Mouse (Mus musculus): ENCODE measurements around the gene Spata2. TPM values are rescaled to one million over a fixed set of nuclear protein-coding genes. Genes with fewer than 3 reads are reported as not detected.

Spata2 gene
- total and polyA plus RNA-seq, 3 experiments, result 15.4 to 15.6 (median 15.5) TPM

- 90% methylated on average over 3 of the region's 3 CpGs for WGBS
- TF ChIP-seq EP300 (IDR thresholded peaks at IDR 0.05; ENCODE audit: insufficient read depth, low read depth, low read length) (no peak), CTCF (IDR thresholded peaks at IDR 0.05) (no peak), POLR2A (IDR thresholded peaks at IDR 0.05; ENCODE audit: insufficient read depth, low read depth, low read length) (no peak)
- Histone ChIP-seq H3K79me2 (replicated peaks; ENCODE audit: control insufficient read depth, insufficient read depth, low read length) (no peaks in the 10 kb centered on the region), H3K4me3 (no peak overlapping the region), H3K4me1 (ENCODE audit: control insufficient read depth, insufficient read depth, low read length) (no peaks in the 10 kb centered on the region), H3K27ac (no peak overlapping the region), H3K27me3 (ENCODE audit: control insufficient read depth, insufficient read depth, low read length) (no peaks in the 10 kb centered on the region), H3K9ac (ENCODE audit: low read depth, low read length) (no peak overlapping the region), H3K36me3 (ENCODE audit: control insufficient read depth, insufficient read depth, low read length) (no peaks in the 10 kb centered on the region)
- intact Hi-C loops (cut with DNase I), result no loop called here
- DNase-seq, result no peak
Observed at GRCm38 (mm10) chr2:167465951-167466350, 26.7 kb downstream of the Spata2 start.

GRCm38 (mm10) chr2:167463802-167464201, 28.9 kb downstream of the Spata2 start:
- TF ChIP-seq CTCF (IDR thresholded peaks at IDR 0.05) (no peak), POLR2A (IDR thresholded peaks at IDR 0.05; ENCODE audit: insufficient read depth, low read depth, low read length) (no peak), EP300 (IDR thresholded peaks at IDR 0.05; ENCODE audit: insufficient read depth, low read depth, low read length) (no peak)
- intact Hi-C loops (cut with DNase I), result loop anchor here (1.0 to 5.0 kb wide), 3 partner anchors 42 to 242 kb away; partner anchors contain the start of gene Slc9a8
- no peaks in the 10 kb centered on the region for H3K4me1 ChIP-seq (ENCODE audit: control insufficient read depth, insufficient read depth, low read length)
- H3K79me2 ChIP-seq (replicated peaks; ENCODE audit: control insufficient read depth, insufficient read depth, low read length), result no peaks in the 10 kb centered on the region
- H3K9ac ChIP-seq (ENCODE audit: low read depth, low read length), result no peak overlapping the region
- no peak for DNase-seq
- no peaks in the 10 kb centered on the region for H3K27me3 ChIP-seq (ENCODE audit: control insufficient read depth, insufficient read depth, low read length)
- H3K36me3 ChIP-seq (ENCODE audit: control insufficient read depth, insufficient read depth, low read length), result no peaks in the 10 kb centered on the region
- WGBS, result 91% methylated on average over 5 of the region's 5 CpGs
- H3K4me3 ChIP-seq, result no peak overlapping the region
- H3K27ac ChIP-seq, result no peak overlapping the region

- TF ChIP-seq CTCF (IDR thresholded peaks at IDR 0.05), result peak; percentile 97
- no peak for TF ChIP-seq POLR2A (IDR thresholded peaks at IDR 0.05; ENCODE audit: insufficient read depth, low read depth, low read length)
- 0 out of 2 replicates have a peak, but pooled peaks have one; percentile 28 for TF ChIP-seq EP300 (IDR thresholded peaks at IDR 0.05; ENCODE audit: insufficient read depth, low read depth, low read length)
- peak; percentile 50 to 69 for DNase-seq
- Histone ChIP-seq H3K36me3 (ENCODE audit: control insufficient read depth, insufficient read depth, low read length) (no peaks in the 10 kb centered on the region), H3K9ac (ENCODE audit: low read depth, low read length) (no peak overlapping the region), H3K27ac (no peak overlapping the region), H3K27me3 (ENCODE audit: control insufficient read depth, insufficient read depth, low read length) (no peaks in the 10 kb centered on the region), H3K4me3 (no peak overlapping the region), H3K79me2 (replicated peaks; ENCODE audit: control insufficient read depth, insufficient read depth, low read length) (no peaks in the 10 kb centered on the region), H3K4me1 (ENCODE audit: control insufficient read depth, insufficient read depth, low read length) (no peaks in the 10 kb centered on the region)
- WGBS, result 45% methylated on average over 6 of the region's 6 CpGs
- intact Hi-C loops (cut with DNase I), result loop anchor here (1.0 to 5.0 kb wide), 3 partner anchors 41 to 241 kb away; partner anchors contain the start of gene Slc9a8
Observed at GRCm38 (mm10) chr2:167462954-167463353, 29.7 kb downstream of the Spata2 start.

- 93% methylated on average over 6 of the region's 6 CpGs for WGBS
- DNase-seq, result no peak
- no peak overlapping the region for H3K27ac ChIP-seq
- no peaks in the 10 kb centered on the region for H3K79me2 ChIP-seq (replicated peaks; ENCODE audit: control insufficient read depth, insufficient read depth, low read length)
- H3K4me1 ChIP-seq (ENCODE audit: control insufficient read depth, insufficient read depth, low read length), result no peaks in the 10 kb centered on the region
- no peaks in the 10 kb centered on the region for H3K27me3 ChIP-seq (ENCODE audit: control insufficient read depth, insufficient read depth, low read length)
- H3K36me3 ChIP-seq (ENCODE audit: control insufficient read depth, insufficient read depth, low read length), result no peaks in the 10 kb centered on the region
- no peak overlapping the region for H3K4me3 ChIP-seq
- no peak overlapping the region for H3K9ac ChIP-seq (ENCODE audit: low read depth, low read length)
- TF ChIP-seq CTCF (IDR thresholded peaks at IDR 0.05) (no peak), POLR2A (IDR thresholded peaks at IDR 0.05; ENCODE audit: insufficient read depth, low read depth, low read length) (no peak)
- intact Hi-C loops (cut with DNase I), result no loop called here
Observed at GRCm38 (mm10) chr2:167459071-167459865, 33.4 kb downstream of the Spata2 start.

- no peaks in the 10 kb centered on the region for H3K36me3 ChIP-seq (ENCODE audit: control insufficient read depth, insufficient read depth, low read length)
- H3K27ac ChIP-seq, result no peak overlapping the region
- H3K79me2 ChIP-seq (replicated peaks; ENCODE audit: control insufficient read depth, insufficient read depth, low read length), result no peaks in the 10 kb centered on the region
- no peak overlapping the region for H3K4me3 ChIP-seq
- no peak overlapping the region for H3K9ac ChIP-seq (ENCODE audit: low read depth, low read length)
- no peaks in the 10 kb centered on the region for H3K4me1 ChIP-seq (ENCODE audit: control insufficient read depth, insufficient read depth, low read length)
- no peaks in the 10 kb centered on the region for H3K27me3 ChIP-seq (ENCODE audit: control insufficient read depth, insufficient read depth, low read length)
- DNase-seq, result no peak
- no peak for TF ChIP-seq POLR2A (IDR thresholded peaks at IDR 0.05; ENCODE audit: insufficient read depth, low read depth, low read length)
- no peak for TF ChIP-seq CTCF (IDR thresholded peaks at IDR 0.05)
- no peak for TF ChIP-seq EP300 (IDR thresholded peaks at IDR 0.05; ENCODE audit: insufficient read depth, low read depth, low read length)
- WGBS, result 62% methylated on average over 3 of the region's 3 CpGs
- intact Hi-C loops (cut with DNase I), result no loop called here
Observed at GRCm38 (mm10) chr2:167458548-167458947, 34.1 kb downstream of the Spata2 start.

GRCm38 (mm10) chr2:167457213-167457612, 35.5 kb downstream of the Spata2 start:
- Histone ChIP-seq H3K36me3 (ENCODE audit: control insufficient read depth, insufficient read depth, low read length) (no peaks in the 10 kb centered on the region), H3K27me3 (ENCODE audit: control insufficient read depth, insufficient read depth, low read length) (no peaks in the 10 kb centered on the region), H3K27ac (no peak overlapping the region), H3K4me1 (ENCODE audit: control insufficient read depth, insufficient read depth, low read length) (no peaks in the 10 kb centered on the region), H3K4me3 (no peak overlapping the region), H3K9ac (ENCODE audit: low read depth, low read length) (no peak overlapping the region), H3K79me2 (replicated peaks; ENCODE audit: control insufficient read depth, insufficient read depth, low read length) (no peaks in the 10 kb centered on the region)
- intact Hi-C loops (cut with DNase I), result no loop called here
- no peak for DNase-seq
- WGBS, result 84% methylated on average over 9 of the region's 9 CpGs
- no peak for TF ChIP-seq CTCF (IDR thresholded peaks at IDR 0.05)
